Mouse (Mus musculus) neural tube, postnatal 0 days (tissue): ENCODE results near the gene Sh3yl1. TPM values are rescaled to one million over a fixed set of nuclear protein-coding genes. Genes with fewer than 3 reads are reported as not detected.

Experiments
- polyA plus RNA-seq: library from polyadenylated mRNA; unstranded; fragments of >200 nt; fragmentation: Nextera tagmentation; extraction: Ambion mirVana; gene quantifications from 2 replicates; pipeline ENCODE4 v1.2.1, GENCODE M21; 2015

Gene Sh3yl1
- 42.6 and 46.0 TPM in 2 replicates for polyA plus RNA-seq

DNA sequence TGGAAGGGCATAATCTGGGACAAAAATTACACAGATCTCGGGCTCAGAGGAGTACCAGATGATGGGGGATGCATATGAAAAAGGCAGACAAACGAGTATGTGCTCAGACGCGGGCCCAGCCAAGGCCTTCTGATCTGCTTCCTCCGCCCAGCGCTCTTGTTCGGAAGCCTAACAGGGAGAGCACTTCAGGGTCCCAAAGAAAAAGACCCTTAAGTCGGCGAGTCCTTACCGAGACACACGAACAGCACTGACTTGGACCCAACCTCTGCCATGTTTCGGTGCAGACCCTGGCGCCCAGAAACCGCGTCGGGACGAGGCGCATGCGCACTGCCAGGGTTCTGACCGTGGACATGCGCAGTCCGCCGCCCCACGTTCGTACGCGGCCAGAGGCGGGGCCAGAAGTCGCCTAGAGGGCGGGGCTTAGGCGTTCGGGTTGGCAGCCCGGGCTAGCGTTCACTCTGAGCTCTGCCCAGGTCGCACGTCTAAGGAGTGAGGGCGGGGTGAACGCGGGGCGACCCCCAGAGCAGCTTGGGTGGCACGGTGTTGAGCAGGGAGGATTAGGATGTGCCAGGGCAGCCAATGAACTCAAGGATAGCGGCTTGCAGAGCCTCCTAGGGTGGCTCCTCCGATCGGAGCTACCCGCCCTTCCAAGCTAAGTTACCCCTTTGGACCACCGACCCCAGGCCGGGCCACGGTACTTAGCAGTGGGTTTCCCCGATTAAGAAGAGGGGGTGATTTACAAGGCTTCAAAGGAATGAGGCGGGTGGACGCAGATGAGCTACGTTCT is at the start of gene Sh3yl1, which contains the start of gene Acp1:
Sh3yl1 (plus strand) TSS at position 408 of the 787 bp plus-strand sequence.
Acp1 (minus strand) TSS at position 329 of the 787 bp plus-strand sequence.

DNA sequence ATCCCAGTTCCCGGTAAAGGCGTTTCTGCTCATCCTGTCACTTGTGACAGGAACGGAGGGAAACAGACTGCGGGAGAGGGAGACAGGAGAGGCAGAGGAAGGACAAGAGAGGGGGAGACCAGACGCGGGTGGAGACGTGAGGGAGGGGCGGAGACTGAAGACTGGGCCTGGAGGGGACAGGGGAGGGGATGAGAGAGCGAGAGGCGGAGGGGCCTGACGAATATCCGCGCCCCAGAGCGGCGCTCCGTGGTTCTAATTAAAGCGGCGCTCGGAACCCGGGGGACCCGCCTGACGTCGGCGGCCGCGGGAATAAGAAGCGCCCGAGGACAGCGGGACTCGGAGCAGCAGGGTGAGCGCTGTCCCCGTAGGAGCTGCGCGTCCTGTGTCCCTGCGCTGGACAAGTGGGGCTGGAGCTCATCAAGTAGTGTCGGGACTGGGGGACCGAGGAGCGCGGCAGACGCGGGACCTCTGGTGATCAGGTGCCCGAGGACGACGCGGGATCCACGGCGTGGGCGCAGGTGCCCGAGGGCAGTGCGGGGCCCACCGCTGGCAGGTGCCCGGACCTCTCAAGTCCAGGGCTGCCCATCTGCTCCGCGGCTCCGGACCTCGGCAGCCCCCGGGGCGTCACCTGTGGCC is 27.4 kb upstream of the Sh3yl1 start, which contains the start of gene Alkal2:
Alkal2 (plus strand) TSS at position 337 of the 636 bp plus-strand sequence.

Other genes with a start within 250 kb of the Sh3yl1 start
- gene Alkal2, start 27.3 kb upstream of the Sh3yl1 start, polyA plus RNA-seq = 2.1 and 2.8 TPM in 2 replicates
- 118 and 130 TPM in 2 replicates for gene Acp1, start 79 bp upstream of the Sh3yl1 start, polyA plus RNA-seq
- gene Fam110c, start 162.2 kb downstream of the Sh3yl1 start, polyA plus RNA-seq = 0.09 TPM in 2 replicates